Mouse (Mus musculus) lung, postnatal 0 days (tissue): ENCODE results near the gene Chd9.

ENCODE experiments used
- CTCF ChIP-seq: IDR thresholded peaks from 2 replicates; pipeline ENCODE4 v1.5.1; 2016; ENCODE audit warnings: antibody characterized with exemption, mild to moderate bottlenecking
- EP300 ChIP-seq: IDR thresholded peaks from 2 replicates; pipeline ENCODE4 v1.6.1; 2016; ENCODE audit warnings: antibody characterized with exemption, mild to moderate bottlenecking, control low read depth

DNA sequence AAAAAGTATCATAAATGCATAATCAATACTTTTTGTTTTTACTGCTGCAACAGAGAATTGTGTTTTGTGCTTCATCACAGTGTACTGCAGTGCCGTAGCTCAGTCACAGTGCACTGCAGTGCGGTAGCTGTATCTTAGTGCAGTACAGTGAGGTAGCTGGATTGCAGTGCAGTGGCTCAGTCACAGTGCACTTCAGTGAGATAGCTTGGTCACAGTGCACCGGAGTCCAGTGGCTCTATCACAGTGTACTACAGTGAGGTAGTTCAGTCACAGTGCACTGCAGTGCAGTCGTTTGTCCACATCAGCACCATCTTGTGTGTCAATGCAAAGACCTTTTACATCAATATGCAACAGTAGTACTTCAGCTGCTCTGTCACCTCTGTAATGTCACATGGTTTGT, 140.2 kb downstream of the Chd9 start:
- no peak for TF ChIP-seq CTCF
- no peak for TF ChIP-seq EP300
